Mouse (Mus musculus): ENCODE data around the gene Klf3. TPM values are rescaled to one million over a fixed set of nuclear protein-coding genes. Genes with fewer than 3 reads are reported as not detected.

Klf3 gene
- polyA plus RNA-seq (2011; ENCODE audit: insufficient read depth, insufficient read length, low read depth, missing spikeins): 108 and 112 TPM in 2 replicates

DNA sequence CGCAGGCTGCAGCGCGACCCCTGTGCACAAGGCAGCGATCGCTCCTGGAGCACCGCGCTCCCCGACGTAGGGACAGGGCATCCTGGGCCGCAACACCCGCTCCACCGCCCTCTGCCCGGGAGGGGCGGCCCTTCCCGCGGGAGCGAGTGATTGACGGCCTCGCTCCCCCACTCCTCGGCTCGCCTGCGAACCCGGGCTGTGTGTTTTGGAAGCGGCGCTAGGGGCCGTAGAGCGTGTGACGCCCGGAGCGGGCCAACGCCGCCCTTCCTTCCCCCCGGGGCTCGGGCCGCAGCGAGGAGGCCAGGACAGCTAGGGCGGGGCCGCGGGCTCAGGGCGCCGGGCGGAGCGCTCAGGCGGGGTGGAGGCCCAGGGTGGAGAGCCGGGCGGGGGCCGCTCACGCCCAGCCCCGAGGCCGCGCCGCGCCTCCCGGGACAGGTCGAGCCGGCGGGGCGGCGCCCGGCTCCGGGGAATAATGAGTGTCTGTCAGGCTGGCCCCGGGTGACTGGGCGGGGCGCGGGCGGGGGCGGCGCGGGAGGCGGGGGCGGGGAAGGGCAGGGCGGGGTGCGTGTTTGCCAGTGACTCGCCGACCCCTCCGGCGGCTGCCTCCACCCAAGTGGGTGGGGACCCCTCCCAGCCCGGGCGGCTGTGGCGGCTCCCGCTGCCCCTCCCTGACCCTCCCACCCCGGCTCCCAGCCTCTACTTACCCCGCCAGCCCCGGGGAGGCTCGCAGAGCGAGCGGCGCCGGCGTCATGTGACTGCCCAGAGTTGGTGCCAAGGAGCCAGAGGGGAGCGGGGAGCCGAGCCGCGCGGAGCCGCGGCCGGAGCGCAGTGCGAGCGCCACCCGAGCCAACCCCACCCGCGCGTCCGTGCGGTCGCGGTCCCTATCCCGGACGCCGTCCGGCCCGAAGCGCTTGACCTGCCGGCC lies at the start of gene Klf3:
Gene Klf3 (plus strand): TSS at position 594 of the 925 bp plus-strand sequence.
- Histone ChIP-seq H3K4me1 (ENCODE audit: control insufficient read depth, insufficient read depth, low read length) (peaks cover 9% of the 10 kb centered on the region), H3K36me3 (ENCODE audit: control insufficient read depth, insufficient read depth, low read length, poor library complexity, severe bottlenecking) (no peaks in the 10 kb centered on the region), H3K9ac (ENCODE audit: low read depth, poor library complexity, severe bottlenecking) (peak within 1 kb of the TSS; percentile 99), H3K27ac (ENCODE audit: insufficient read depth, low read length) (peak within 1 kb of the TSS; percentile 98), H3K4me3 (ENCODE audit: low read depth, low read length) (peak within 1 kb of the TSS; percentile 99), H3K27me3 (ENCODE audit: control insufficient read depth, insufficient read depth, low read length, poor library complexity, severe bottlenecking) (no peaks in the 10 kb centered on the region), H3K9me3 (replicated peaks; ENCODE audit: control insufficient read depth, insufficient read depth, low read length, poor library complexity, severe bottlenecking) (peaks cover 5% of the 10 kb centered on the region; the same call in 1 of the 2 replicates)
- TF ChIP-seq EP300 (IDR thresholded peaks at IDR 0.05; ENCODE audit: insufficient read depth, low read depth, low read length): peak; percentile 85
- TF ChIP-seq POLR2A (IDR thresholded peaks at IDR 0.05; ENCODE audit: insufficient read depth, low read length): peak; percentile 40
- TF ChIP-seq CTCF (IDR thresholded peaks at IDR 0.05; ENCODE audit: low read depth, low read length): no peak

DNA sequence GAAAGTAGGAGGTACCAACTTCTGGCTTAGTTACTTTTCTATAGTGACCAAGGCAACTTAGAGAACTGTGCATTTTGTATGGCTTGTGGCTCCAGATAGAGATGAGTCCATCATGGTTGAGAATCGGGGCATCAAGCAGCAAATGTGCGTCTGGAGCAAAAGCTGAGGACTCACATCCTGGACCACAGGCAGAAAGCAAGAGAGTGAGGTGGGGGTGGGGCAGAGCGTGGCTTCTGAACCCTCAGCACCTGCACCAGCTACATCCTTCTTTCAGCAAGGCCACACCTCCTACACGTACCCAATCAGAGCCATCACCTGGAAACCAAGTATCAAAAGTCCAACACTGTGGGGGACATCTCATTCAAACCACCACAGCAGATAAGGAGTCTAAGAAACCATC lies 40.9 kb upstream of the Klf3 start:
- TF ChIP-seq POLR2A (IDR thresholded peaks at IDR 0.05; ENCODE audit: insufficient read depth, low read length) (no peak), CTCF (IDR thresholded peaks at IDR 0.05; ENCODE audit: low read depth, low read length) (no peak), EP300 (IDR thresholded peaks at IDR 0.05; ENCODE audit: insufficient read depth, low read depth, low read length) (no peak)
- Histone ChIP-seq H3K36me3 (ENCODE audit: control insufficient read depth, insufficient read depth, low read length, poor library complexity, severe bottlenecking) (no peaks in the 10 kb centered on the region), H3K4me1 (ENCODE audit: control insufficient read depth, insufficient read depth, low read length) (no peaks in the 10 kb centered on the region), H3K9ac (ENCODE audit: low read depth, poor library complexity, severe bottlenecking) (no peak overlapping the region), H3K27ac (ENCODE audit: insufficient read depth, low read length) (no peak overlapping the region), H3K9me3 (replicated peaks; ENCODE audit: control insufficient read depth, insufficient read depth, low read length, poor library complexity, severe bottlenecking) (no peaks in the 10 kb centered on the region), H3K4me3 (ENCODE audit: low read depth, low read length) (no peak overlapping the region), H3K27me3 (ENCODE audit: control insufficient read depth, insufficient read depth, low read length, poor library complexity, severe bottlenecking) (no peaks in the 10 kb centered on the region)

DNA sequence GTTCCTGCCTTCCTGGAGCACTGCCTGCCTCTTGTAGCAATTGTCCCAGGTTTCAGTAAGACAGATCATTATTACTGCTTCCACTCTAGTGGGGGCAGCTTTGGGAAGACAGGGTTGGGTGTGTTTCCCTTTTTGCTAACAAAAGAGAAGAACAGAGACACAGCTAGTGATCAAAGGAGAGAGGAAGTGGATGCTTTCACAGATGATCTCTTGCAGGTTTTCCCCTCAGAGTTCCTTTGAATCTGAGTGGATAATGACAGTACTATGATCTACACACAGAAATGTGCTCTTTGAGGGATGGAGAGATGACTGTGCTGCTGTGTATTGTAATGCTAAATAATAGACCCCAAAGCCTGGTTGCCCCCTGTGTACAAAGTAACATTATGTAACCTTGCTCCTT lies 38.7 kb upstream of the Klf3 start:
- H3K36me3 ChIP-seq (ENCODE audit: control insufficient read depth, insufficient read depth, low read length, poor library complexity, severe bottlenecking): no peaks in the 10 kb centered on the region
- no peaks in the 10 kb centered on the region for H3K27me3 ChIP-seq (ENCODE audit: control insufficient read depth, insufficient read depth, low read length, poor library complexity, severe bottlenecking)
- H3K4me1 ChIP-seq (ENCODE audit: control insufficient read depth, insufficient read depth, low read length): no peaks in the 10 kb centered on the region
- H3K9ac ChIP-seq (ENCODE audit: low read depth, poor library complexity, severe bottlenecking): no peak overlapping the region
- TF ChIP-seq EP300 (IDR thresholded peaks at IDR 0.05; ENCODE audit: insufficient read depth, low read depth, low read length): no peak
- TF ChIP-seq POLR2A (IDR thresholded peaks at IDR 0.05; ENCODE audit: insufficient read depth, low read length): no peak
- no peak for TF ChIP-seq CTCF (IDR thresholded peaks at IDR 0.05; ENCODE audit: low read depth, low read length)
- no peaks in the 10 kb centered on the region; the same call in 1 of the 2 replicates for H3K9me3 ChIP-seq (replicated peaks; ENCODE audit: control insufficient read depth, insufficient read depth, low read length, poor library complexity, severe bottlenecking)
- no peak overlapping the region for H3K4me3 ChIP-seq (ENCODE audit: low read depth, low read length)
- no peak overlapping the region for H3K27ac ChIP-seq (ENCODE audit: insufficient read depth, low read length)

DNA sequence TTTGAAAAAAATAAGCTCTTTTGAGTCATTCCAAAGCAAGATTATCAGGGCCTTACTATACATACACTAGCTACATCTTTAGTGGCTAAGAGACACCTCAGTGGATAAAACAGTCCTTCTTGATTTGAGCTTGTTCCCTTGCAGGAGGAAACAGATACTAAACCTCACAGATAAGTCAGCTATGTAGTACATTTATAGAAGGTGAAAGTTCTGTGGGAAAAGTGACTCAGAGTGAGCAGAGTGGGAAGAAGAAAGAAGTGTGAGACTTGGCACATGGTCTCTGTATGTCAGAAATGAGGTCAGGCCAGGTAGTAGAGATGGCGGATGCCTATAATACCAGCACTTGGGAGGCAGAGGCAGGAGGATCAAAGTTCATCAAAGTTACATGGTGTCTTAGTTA lies 37.4 kb upstream of the Klf3 start:
- Histone ChIP-seq H3K4me1 (ENCODE audit: control insufficient read depth, insufficient read depth, low read length) (no peaks in the 10 kb centered on the region), H3K9me3 (replicated peaks; ENCODE audit: control insufficient read depth, insufficient read depth, low read length, poor library complexity, severe bottlenecking) (no peaks in the 10 kb centered on the region; the same call in 1 of the 2 replicates), H3K27ac (ENCODE audit: insufficient read depth, low read length) (no peak overlapping the region), H3K36me3 (ENCODE audit: control insufficient read depth, insufficient read depth, low read length, poor library complexity, severe bottlenecking) (no peaks in the 10 kb centered on the region), H3K9ac (ENCODE audit: low read depth, poor library complexity, severe bottlenecking) (no peak overlapping the region), H3K27me3 (ENCODE audit: control insufficient read depth, insufficient read depth, low read length, poor library complexity, severe bottlenecking) (no peaks in the 10 kb centered on the region), H3K4me3 (ENCODE audit: low read depth, low read length) (no peak overlapping the region)
- TF ChIP-seq CTCF (IDR thresholded peaks at IDR 0.05; ENCODE audit: low read depth, low read length) (no peak), POLR2A (IDR thresholded peaks at IDR 0.05; ENCODE audit: insufficient read depth, low read length) (no peak), EP300 (IDR thresholded peaks at IDR 0.05; ENCODE audit: insufficient read depth, low read depth, low read length) (no peak)

DNA sequence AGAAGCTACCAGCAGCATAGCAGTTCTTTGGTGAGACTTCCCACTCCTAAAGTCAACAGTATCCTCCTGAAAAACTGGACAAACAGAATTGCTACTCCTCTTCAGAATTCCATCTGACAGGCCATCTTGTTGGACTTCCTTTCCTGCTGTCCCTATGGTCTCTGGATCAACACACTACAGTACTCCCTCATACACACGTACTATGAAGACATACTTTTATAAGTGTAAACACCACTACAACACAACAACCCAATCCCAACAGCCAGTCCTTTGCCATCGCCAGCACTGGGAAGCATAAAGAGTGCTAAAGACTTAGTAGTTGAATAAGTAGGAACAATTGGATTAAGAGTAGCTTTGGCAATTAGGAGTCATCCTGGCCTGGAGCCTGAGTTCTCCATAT lies 36.6 kb upstream of the Klf3 start:
- H3K27me3 ChIP-seq (ENCODE audit: control insufficient read depth, insufficient read depth, low read length, poor library complexity, severe bottlenecking): no peaks in the 10 kb centered on the region
- H3K4me1 ChIP-seq (ENCODE audit: control insufficient read depth, insufficient read depth, low read length): no peaks in the 10 kb centered on the region
- H3K4me3 ChIP-seq (ENCODE audit: low read depth, low read length): no peak overlapping the region
- no peak for TF ChIP-seq CTCF (IDR thresholded peaks at IDR 0.05; ENCODE audit: low read depth, low read length)
- no peak for TF ChIP-seq POLR2A (IDR thresholded peaks at IDR 0.05; ENCODE audit: insufficient read depth, low read length)
- H3K36me3 ChIP-seq (ENCODE audit: control insufficient read depth, insufficient read depth, low read length, poor library complexity, severe bottlenecking): no peaks in the 10 kb centered on the region
- H3K9me3 ChIP-seq (replicated peaks; ENCODE audit: control insufficient read depth, insufficient read depth, low read length, poor library complexity, severe bottlenecking): no peaks in the 10 kb centered on the region; the same call in 1 of the 2 replicates
- no peak overlapping the region for H3K9ac ChIP-seq (ENCODE audit: low read depth, poor library complexity, severe bottlenecking)
- H3K27ac ChIP-seq (ENCODE audit: insufficient read depth, low read length): no peak overlapping the region

DNA sequence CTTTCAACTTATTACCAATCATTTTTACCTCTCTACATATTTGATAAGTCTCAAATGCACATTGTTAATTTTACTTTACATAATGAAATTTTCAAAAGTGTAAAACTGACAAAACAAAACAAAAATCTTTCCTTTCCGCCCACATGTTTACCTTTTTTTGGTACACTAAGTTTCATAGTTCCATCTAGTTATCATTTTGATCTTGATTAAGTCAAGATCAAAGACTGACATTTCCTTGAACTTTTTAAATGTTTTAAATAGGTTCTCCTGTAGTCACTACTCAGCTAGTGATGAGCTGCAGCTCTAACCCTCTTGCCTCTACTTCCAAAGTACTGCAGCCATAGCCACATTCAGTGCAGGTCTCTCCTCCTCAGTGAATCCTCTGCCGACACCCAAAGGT lies 31.6 kb upstream of the Klf3 start:
- H3K9me3 ChIP-seq (replicated peaks; ENCODE audit: control insufficient read depth, insufficient read depth, low read length, poor library complexity, severe bottlenecking): no peaks in the 10 kb centered on the region; the same call in 1 of the 2 replicates
- no peaks in the 10 kb centered on the region for H3K36me3 ChIP-seq (ENCODE audit: control insufficient read depth, insufficient read depth, low read length, poor library complexity, severe bottlenecking)
- H3K4me3 ChIP-seq (ENCODE audit: low read depth, low read length): no peak overlapping the region
- no peak for TF ChIP-seq CTCF (IDR thresholded peaks at IDR 0.05; ENCODE audit: low read depth, low read length)
- TF ChIP-seq EP300 (IDR thresholded peaks at IDR 0.05; ENCODE audit: insufficient read depth, low read depth, low read length): no peak
- TF ChIP-seq POLR2A (IDR thresholded peaks at IDR 0.05; ENCODE audit: insufficient read depth, low read length): no peak
- no peak overlapping the region for H3K9ac ChIP-seq (ENCODE audit: low read depth, poor library complexity, severe bottlenecking)
- H3K4me1 ChIP-seq (ENCODE audit: control insufficient read depth, insufficient read depth, low read length): no peaks in the 10 kb centered on the region
- H3K27ac ChIP-seq (ENCODE audit: insufficient read depth, low read length): no peak overlapping the region
- H3K27me3 ChIP-seq (ENCODE audit: control insufficient read depth, insufficient read depth, low read length, poor library complexity, severe bottlenecking): no peaks in the 10 kb centered on the region

Data from ES-Bruce4 (cell line).